Mouse (Mus musculus) cerebellum, adult 2 months (tissue): ENCODE measurements around the gene Fosl1. TPM values are rescaled to one million over a fixed set of nuclear protein-coding genes. Genes with fewer than 3 reads are reported as not detected.

ENCODE experiments used
- DNase-seq, 2 experiments: peaks; one replicate each; pipeline ENCODE4 v3.0.0; 2021
- H3K27ac ChIP-seq: fragments of 200-500 bp; 2 replicates; pipeline ENCODE4 v1.5.1; 2012; ENCODE audit warnings: low read length, control low read depth, inconsistent platforms; ENCODE audit not compliant: insufficient read depth
- H3K27me3 ChIP-seq: fragments of 200-500 bp; 2 replicates; pipeline ENCODE4 v1.6.1; 2012; ENCODE audit warnings: inconsistent platforms, mild to moderate bottlenecking, low read length, moderate library complexity; ENCODE audit not compliant: control insufficient read depth, insufficient read depth
- H3K4me1 ChIP-seq: fragments of 200-500 bp; 2 replicates; pipeline ENCODE4 v1.6.1; 2011; ENCODE audit warnings: low read length; ENCODE audit not compliant: control insufficient read depth, insufficient read depth
- H3K4me3 ChIP-seq: fragments of 200-500 bp; replicated peaks from 2 replicates; pipeline ENCODE3; 2011; ENCODE audit warnings: mild to moderate bottlenecking, low read depth, low read length, control low read depth; ENCODE audit not compliant: insufficient read depth
- CTCF ChIP-seq: fragments of 200-500 bp; IDR thresholded peaks from 2 replicates; pipeline ENCODE4 v1.5.1; 2011; ENCODE audit warnings: low read depth, mild to moderate bottlenecking, control low read depth, low read length, moderate library complexity, borderline replicate concordance; ENCODE audit not compliant: insufficient read depth
- POLR2A ChIP-seq: fragments of 200-500 bp; IDR thresholded peaks from 2 replicates; pipeline ENCODE4 v1.6.1; 2011; ENCODE audit warnings: low read length, control low read depth, borderline replicate concordance; ENCODE audit not compliant: insufficient read depth
- WGBS: fragments of 180-500 bp; shearing (Covaris S2); methylation state at CpG from one replicate; pipeline ENCODE4 v1.1.7; 2018; 5-methylcytosine and 5-hydroxymethylcytosine counted together
- polyA plus RNA-seq: library from polyadenylated mRNA; depleted of rRNA; stranded (reverse); fragments of >200 nt; gene quantifications from 2 replicates; pipeline ENCODE4 v1.2.3, GENCODE M21; 2012

Gene Fosl1
- polyA plus RNA-seq, 1 experiment, result not detected

- no peak overlapping the region for H3K4me3 ChIP-seq
- peak overlapping the region; percentile 90 for H3K27ac ChIP-seq
- peak in 1 of 2 experiments; percentile 48 for DNase-seq
- TF ChIP-seq CTCF, result no peak
- no peak for TF ChIP-seq POLR2A
- H3K27me3 ChIP-seq, result no peaks in the 10 kb centered on the region
- H3K4me1 ChIP-seq, result peaks cover 39% of the 10 kb centered on the region
- WGBS, result 63% methylated on average over 19 of the region's 19 CpGs
These were observed 36.3 kb downstream of the Fosl1 start for GRCm38 (mm10) chr19:5483386-5484359.

GRCm38 (mm10) chr19:5484496-5484895 lies 37.1 kb downstream of the Fosl1 start:
- Histone ChIP-seq H3K27me3 (no peaks in the 10 kb centered on the region), H3K4me1 (peaks cover 39% of the 10 kb centered on the region), H3K27ac (peak overlapping the region; percentile 90), H3K4me3 (peak overlapping the region; percentile 15)
- no peak for DNase-seq
- whole genome bisulfite sequencing, result 67% methylated on average over 5 of the region's 5 CpGs
- TF ChIP-seq CTCF, result no peak
- TF ChIP-seq POLR2A, result no peak

- peaks cover 39% of the 10 kb centered on the region for H3K4me1 ChIP-seq
- TF ChIP-seq CTCF (no peak), POLR2A (no peak)
- WGBS, result 11% methylated on average over 8 of the region's 8 CpGs
- peak overlapping the region; percentile 33 for H3K4me3 ChIP-seq
- DNase-seq, result peak in 1 of 2 experiments; percentile 73
- peak overlapping the region; percentile 90 for H3K27ac ChIP-seq
- H3K27me3 ChIP-seq, result no peaks in the 10 kb centered on the region
These were observed 38.0 kb downstream of the Fosl1 start for GRCm38 (mm10) chr19:5485371-5485770.

GRCm38 (mm10) chr19:5485821-5486220 lies 38.5 kb downstream of the Fosl1 start:
- Histone ChIP-seq H3K4me1 (peaks cover 39% of the 10 kb centered on the region), H3K27me3 (no peaks in the 10 kb centered on the region), H3K27ac (peak overlapping the region; percentile 90), H3K4me3 (peak overlapping the region; percentile 31)
- TF ChIP-seq POLR2A (no peak), CTCF (0 out of 2 replicates have a peak, but pooled peaks have one; percentile 18)
- 14% methylated on average over 7 of the region's 7 CpGs for WGBS
- DNase-seq, result peak; percentile 88 to 92

GRCm38 (mm10) chr19:5486286-5486685 lies 38.9 kb downstream of the Fosl1 start:
- Histone ChIP-seq H3K4me1 (peaks cover 39% of the 10 kb centered on the region), H3K4me3 (peak overlapping the region; percentile 31), H3K27ac (peak overlapping the region; percentile 90), H3K27me3 (no peaks in the 10 kb centered on the region)
- peak; percentile 81 to 84 for DNase-seq
- 6% methylated on average over 8 of the region's 8 CpGs for WGBS
- no peak for TF ChIP-seq CTCF
- peak; percentile 22; the same call in 1 of the 2 replicates for TF ChIP-seq POLR2A

GRCm38 (mm10) chr19:5486771-5487170 lies 39.4 kb downstream of the Fosl1 start:
- TF ChIP-seq CTCF, result no peak
- TF ChIP-seq POLR2A, result no peak
- H3K4me1 ChIP-seq, result peaks cover 39% of the 10 kb centered on the region
- DNase-seq, result no peak
- whole genome bisulfite sequencing, result 30% methylated on average over 4 of the region's 4 CpGs
- H3K27ac ChIP-seq, result peak overlapping the region; percentile 90
- no peaks in the 10 kb centered on the region for H3K27me3 ChIP-seq
- H3K4me3 ChIP-seq, result peak overlapping the region; percentile 66

GRCm38 (mm10) chr19:5487768-5488550 lies 40.6 kb downstream of the Fosl1 start, which contains the start of gene Mus81:
Gene Mus81 (minus strand): TSS chr19:5488402.
- peaks cover 38% of the 10 kb centered on the region for H3K4me1 ChIP-seq
- TF ChIP-seq CTCF (peak; percentile 78), POLR2A (peak; percentile 83; the same call in 1 of the 2 replicates)
- H3K4me3 ChIP-seq, result peak within 1 kb of the TSS; percentile 68
- no peaks in the 10 kb centered on the region for H3K27me3 ChIP-seq
- under 1% methylated on average over 39 of the region's 39 CpGs for WGBS
- DNase-seq, result peak; percentile 97 to 98
- H3K27ac ChIP-seq, result peak within 1 kb of the TSS; percentile 92
